Mouse (Mus musculus): ENCODE results near the gene Btbd2. TPM values are rescaled to one million over a fixed set of nuclear protein-coding genes. Genes with fewer than 3 reads are reported as not detected.

Gene Btbd2
- total RNA-seq (2014; rRNA removed; ENCODE audit: low replicate concordance) = 92.2 and 108 TPM in 2 replicates
- polyA plus RNA-seq (2015; fragmentation: Nextera tagmentation; extraction: Ambion mirVana) = 36.7 and 40.6 TPM in 2 replicates

GRCm38 (mm10) chr10:80656863-80657623 is at the start of gene Btbd2:
Gene Btbd2, minus strand, starts transcription at chr10:80657071.
- no peaks in the 10 kb centered on the region for H3K27me3 ChIP-seq (ENCODE audit: control insufficient read depth, insufficient read depth, low read length)
- DNase-seq (ENCODE audit: low spot score) (no peak), ATAC-seq (ENCODE audit: insufficient read depth, low read depth) (peak; percentile 5)
- WGBS = 28% methylated on average over 15 of the region's 15 CpGs
- peak within 1 kb of the TSS; percentile 92 for H3K9ac ChIP-seq (replicated peaks; ENCODE audit: low read depth, low read length)
- peak within 1 kb of the TSS; percentile 87 for H3K4me3 ChIP-seq (ENCODE audit: low read depth, low read length)
- no peaks in the 10 kb centered on the region for H3K9me3 ChIP-seq (replicated peaks; ENCODE audit: control insufficient read depth, low read length)
- peaks cover 3% of the 10 kb centered on the region; the same call in 1 of the 2 replicates for H3K36me3 ChIP-seq (replicated peaks; ENCODE audit: control insufficient read depth, insufficient read depth, low read length)
- TF ChIP-seq EP300 (IDR thresholded peaks at IDR 0.05; ENCODE audit: low read depth) = no peak
- TF ChIP-seq CTCF (IDR thresholded peaks at IDR 0.05; ENCODE audit: low read depth) = no peak
- peak within 1 kb of the TSS; percentile 72 for H3K27ac ChIP-seq (ENCODE audit: low read depth)
- H3K4me1 ChIP-seq (ENCODE audit: control insufficient read depth, insufficient read depth) = peaks cover 11% of the 10 kb centered on the region
- peak within 1 kb of the TSS; percentile 87 for H3K4me2 ChIP-seq (ENCODE audit: low read depth, low read length)

- Histone ChIP-seq H3K4me3 (ENCODE audit: low read depth, low read length) (no peak overlapping the region), H3K9me3 (replicated peaks; ENCODE audit: control insufficient read depth, low read length) (no peaks in the 10 kb centered on the region), H3K9ac (replicated peaks; ENCODE audit: low read depth, low read length) (no peak overlapping the region), H3K4me1 (ENCODE audit: control insufficient read depth, insufficient read depth) (peaks cover 9% of the 10 kb centered on the region; the same call in 1 of the 2 replicates), H3K27me3 (ENCODE audit: control insufficient read depth, insufficient read depth, low read length) (no peaks in the 10 kb centered on the region), H3K4me2 (ENCODE audit: low read depth, low read length) (no peak overlapping the region), H3K36me3 (replicated peaks; ENCODE audit: control insufficient read depth, insufficient read depth, low read length) (peaks cover 44% of the 10 kb centered on the region), H3K27ac (ENCODE audit: low read depth) (no peak overlapping the region)
- TF ChIP-seq EP300 (IDR thresholded peaks at IDR 0.05; ENCODE audit: low read depth) (no peak), CTCF (IDR thresholded peaks at IDR 0.05; ENCODE audit: low read depth) (no peak)
- 63% methylated on average over 3 of the region's 3 CpGs for WGBS
- DNase-seq (ENCODE audit: low spot score) (no peak), ATAC-seq (ENCODE audit: insufficient read depth, low read depth) (no peak)
Observed at GRCm38 (mm10) chr10:80705479-80705878, 48.6 kb upstream of the Btbd2 start.

GRCm38 (mm10) chr10:80705033-80705432 is 48.2 kb upstream of the Btbd2 start:
- Histone ChIP-seq H3K36me3 (replicated peaks; ENCODE audit: control insufficient read depth, insufficient read depth, low read length) (peaks cover 39% of the 10 kb centered on the region), H3K9ac (replicated peaks; ENCODE audit: low read depth, low read length) (no peak overlapping the region), H3K27ac (ENCODE audit: low read depth) (no peak overlapping the region), H3K4me2 (ENCODE audit: low read depth, low read length) (no peak overlapping the region), H3K4me3 (ENCODE audit: low read depth, low read length) (no peak overlapping the region), H3K4me1 (ENCODE audit: control insufficient read depth, insufficient read depth) (peaks cover 9% of the 10 kb centered on the region; the same call in 1 of the 2 replicates), H3K27me3 (ENCODE audit: control insufficient read depth, insufficient read depth, low read length) (no peaks in the 10 kb centered on the region), H3K9me3 (replicated peaks; ENCODE audit: control insufficient read depth, low read length) (no peaks in the 10 kb centered on the region)
- WGBS = 52% methylated on average over 3 of the region's 3 CpGs
- TF ChIP-seq EP300 (IDR thresholded peaks at IDR 0.05; ENCODE audit: low read depth) (no peak), CTCF (IDR thresholded peaks at IDR 0.05; ENCODE audit: low read depth) (no peak)
- ATAC-seq (ENCODE audit: insufficient read depth, low read depth) (no peak), DNase-seq (ENCODE audit: low spot score) (no peak)

- no peaks in the 10 kb centered on the region for H3K27me3 ChIP-seq (ENCODE audit: control insufficient read depth, insufficient read depth, low read length)
- H3K27ac ChIP-seq (ENCODE audit: low read depth) = no peak overlapping the region
- no peak for TF ChIP-seq CTCF (IDR thresholded peaks at IDR 0.05; ENCODE audit: low read depth)
- TF ChIP-seq EP300 (IDR thresholded peaks at IDR 0.05; ENCODE audit: low read depth) = no peak
- ATAC-seq (ENCODE audit: insufficient read depth, low read depth) = no peak
- WGBS = 79% methylated on average over 5 of the region's 5 CpGs
- no peak overlapping the region for H3K4me3 ChIP-seq (ENCODE audit: low read depth, low read length)
- H3K9me3 ChIP-seq (replicated peaks; ENCODE audit: control insufficient read depth, low read length) = no peaks in the 10 kb centered on the region
- H3K4me2 ChIP-seq (ENCODE audit: low read depth, low read length) = no peak overlapping the region
- H3K36me3 ChIP-seq (replicated peaks; ENCODE audit: control insufficient read depth, insufficient read depth, low read length) = peaks cover 33% of the 10 kb centered on the region
- H3K9ac ChIP-seq (replicated peaks; ENCODE audit: low read depth, low read length) = no peak overlapping the region
- H3K4me1 ChIP-seq (ENCODE audit: control insufficient read depth, insufficient read depth) = peaks cover 9% of the 10 kb centered on the region; the same call in 1 of the 2 replicates
- no peak for DNase-seq (ENCODE audit: low spot score)
Observed at GRCm38 (mm10) chr10:80704418-80704817, 47.5 kb upstream of the Btbd2 start.

- 81% methylated on average over 5 of the region's 5 CpGs for WGBS
- Histone ChIP-seq H3K27me3 (ENCODE audit: control insufficient read depth, insufficient read depth, low read length) (no peaks in the 10 kb centered on the region), H3K4me2 (ENCODE audit: low read depth, low read length) (peak overlapping the region; percentile 74; the same call in 1 of the 2 replicates), H3K9me3 (replicated peaks; ENCODE audit: control insufficient read depth, low read length) (no peaks in the 10 kb centered on the region), H3K27ac (ENCODE audit: low read depth) (no peak overlapping the region), H3K4me1 (ENCODE audit: control insufficient read depth, insufficient read depth) (peaks cover 9% of the 10 kb centered on the region; the same call in 1 of the 2 replicates), H3K36me3 (replicated peaks; ENCODE audit: control insufficient read depth, insufficient read depth, low read length) (peaks cover 25% of the 10 kb centered on the region), H3K4me3 (ENCODE audit: low read depth, low read length) (no peak overlapping the region), H3K9ac (replicated peaks; ENCODE audit: low read depth, low read length) (no peak overlapping the region)
- TF ChIP-seq CTCF (IDR thresholded peaks at IDR 0.05; ENCODE audit: low read depth) (no peak), EP300 (IDR thresholded peaks at IDR 0.05; ENCODE audit: low read depth) (no peak)
- no peak for ATAC-seq (ENCODE audit: insufficient read depth, low read depth)
- no peak for DNase-seq (ENCODE audit: low spot score)
Observed at GRCm38 (mm10) chr10:80703643-80704042, 46.8 kb upstream of the Btbd2 start.

All from heart, postnatal 0 days (tissue).